Mouse (Mus musculus) adipose tissue, adult 10 weeks (tissue): Measurements from ENCODE around the gene Fam193b. TPM values are rescaled to one million over a fixed set of nuclear protein-coding genes. Genes with fewer than 3 reads are reported as not detected.

Source experiments
- polyA plus RNA-seq: library from polyadenylated mRNA; stranded (reverse); fragments of 350-450 nt; fragmentation: Illumina TruSeq; extraction: RNeasy Lipid Tissue Mini Kit (QIAGEN cat#74804); gene quantifications from one replicate; pipeline ENCODE4 v1.2.3, GENCODE M21; 2014; ENCODE audit warnings: low read depth, low replicate concordance

Gene Fam193b
- polyA plus RNA-seq = 57.3 TPM

GRCm38 (mm10) chr13:55571027-55571751 is at the start of gene Fam193b:
Gene Fam193b, minus strand, starts transcription at chr13:55571120.

GRCm38 (mm10) chr13:55599566-55600540 is 28.9 kb upstream of the Fam193b start, which contains the start of gene B4galt7:
Gene B4galt7, plus strand, starts transcription at chr13:55599896.

GRCm38 (mm10) chr13:55573432-55573831 is 2.5 kb upstream of the Fam193b start, which contains the start of gene Tmed9:
Gene Tmed9, plus strand, starts transcription at chr13:55573732.

DNA sequence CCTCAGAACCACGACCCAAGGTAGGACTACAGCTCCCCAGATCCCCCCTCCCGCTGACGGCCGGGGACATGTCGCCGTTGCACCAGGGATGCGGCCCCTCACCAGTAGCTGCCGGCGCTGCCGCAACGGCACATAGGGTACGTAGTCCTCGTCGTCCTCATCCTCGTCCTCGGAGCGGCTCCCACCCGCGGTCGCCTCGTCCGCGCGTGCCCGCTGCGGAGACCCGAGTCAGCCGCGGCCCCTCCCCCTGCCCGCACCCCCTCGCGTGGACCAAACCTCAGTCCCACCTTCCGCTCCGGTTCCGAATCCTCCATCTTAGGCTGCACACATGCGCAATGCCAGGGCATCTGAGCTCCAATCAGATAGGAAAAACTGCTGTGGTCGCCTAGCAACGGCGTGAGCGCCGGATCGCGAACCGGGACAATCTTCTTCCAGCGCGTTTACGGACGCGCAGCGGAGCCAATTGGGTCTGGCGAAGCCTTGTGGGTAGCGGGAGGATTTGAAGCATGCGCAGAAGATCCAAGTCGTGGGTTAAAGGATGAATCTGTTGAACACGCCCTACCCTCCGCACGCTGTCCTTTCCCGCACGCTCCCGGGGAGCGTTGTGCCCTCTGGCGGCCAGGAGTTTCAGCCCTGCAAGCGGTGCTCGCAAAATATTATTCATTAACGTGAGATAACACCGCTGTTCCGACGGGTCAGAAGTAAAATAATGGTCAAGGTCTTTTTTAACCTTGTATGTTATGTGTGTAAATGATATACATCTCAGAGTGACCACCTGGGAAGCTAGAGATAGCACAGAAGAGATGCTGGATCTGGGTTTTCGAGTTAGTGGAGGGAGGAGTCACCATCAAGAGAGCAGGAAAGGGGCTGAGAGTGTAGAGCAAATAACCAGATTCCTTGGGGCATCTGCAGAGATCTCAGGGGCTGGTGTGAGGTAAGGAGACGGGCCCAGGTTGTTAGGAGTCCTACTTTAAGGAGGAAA is 34.4 kb downstream of the Fam193b start, which contains the start of gene Ddx41:
Gene Ddx41, minus strand, starts transcription at position 465 of the 982 bp plus-strand sequence.

GRCm38 (mm10) chr13:55529198-55529915 is 41.6 kb downstream of the Fam193b start, which contains the start of gene Dok3:
Gene Dok3, minus strand, starts transcription at chr13:55529296.

GRCm38 (mm10) chr13:55513111-55513748 is 57.7 kb downstream of the Fam193b start, which contains the start of gene Pdlim7:
Gene Pdlim7, minus strand, starts transcription at chr13:55513676.

Other genes starting within 250 kb of the Fam193b start
- gene Rab24, start 249.2 kb downstream of the Fam193b start, polyA plus RNA-seq = 67.2 TPM
- 1.2 TPM for gene Mxd3, start 241.3 kb downstream of the Fam193b start, polyA plus RNA-seq
- 250 TPM for gene Lman2, start 208.3 kb downstream of the Fam193b start, polyA plus RNA-seq
- 2.2 TPM for gene Rgs14, start 201.4 kb downstream of the Fam193b start, polyA plus RNA-seq
- gene Slc34a1, start 172.9 kb downstream of the Fam193b start, polyA plus RNA-seq = 0.87 TPM
- 3.0 TPM for gene Pfn3, start 155.9 kb downstream of the Fam193b start, polyA plus RNA-seq
- not detected for gene F12, start 144.3 kb downstream of the Fam193b start, polyA plus RNA-seq
- gene Grk6, start 126.0 kb downstream of the Fam193b start, polyA plus RNA-seq = 30.4 TPM
- gene Prr7, start 106.9 kb downstream of the Fam193b start, polyA plus RNA-seq = 1.1 TPM
- 17.8 TPM for gene Dbn1, start 83.0 kb downstream of the Fam193b start, polyA plus RNA-seq
- 31.4 TPM for gene Pdlim7, start 57.4 kb downstream of the Fam193b start, polyA plus RNA-seq
- 3.3 TPM for gene Dok3, start 41.8 kb downstream of the Fam193b start, polyA plus RNA-seq
- 26.7 TPM for gene Ddx41, start 34.5 kb downstream of the Fam193b start, polyA plus RNA-seq
- gene Tmed9, start 2.6 kb upstream of the Fam193b start, polyA plus RNA-seq = 248 TPM
- 15.1 TPM for gene B4galt7, start 28.8 kb upstream of the Fam193b start, polyA plus RNA-seq
- 39.3 TPM for gene Caml, start 51.9 kb upstream of the Fam193b start, polyA plus RNA-seq
- gene Ddx46, start 63.9 kb upstream of the Fam193b start, polyA plus RNA-seq = 30.5 TPM
- 43.1 TPM for gene B230219D22Rik, start 122.0 kb upstream of the Fam193b start, polyA plus RNA-seq
- 76.2 TPM for gene Txndc15, start 143.5 kb upstream of the Fam193b start, polyA plus RNA-seq
- 32.4 TPM for gene Pcbd2, start 156.2 kb upstream of the Fam193b start, polyA plus RNA-seq
- gene Catsper3, start 213.4 kb upstream of the Fam193b start, polyA plus RNA-seq = 1.7 TPM